Mouse (Mus musculus): ENCODE measurements around the gene Ly6g. TPM values are rescaled to one million over a fixed set of nuclear protein-coding genes. Genes with fewer than 3 reads are reported as not detected.
"Not testable (repeated sequence)": the region's sequence is repeated elsewhere in the genome, so short reads cannot be mapped to it uniquely, and the experiment has no call there.

Gene Ly6g
- polyA plus RNA-seq, 1 experiment from 2014 or later = not detected

DNA sequence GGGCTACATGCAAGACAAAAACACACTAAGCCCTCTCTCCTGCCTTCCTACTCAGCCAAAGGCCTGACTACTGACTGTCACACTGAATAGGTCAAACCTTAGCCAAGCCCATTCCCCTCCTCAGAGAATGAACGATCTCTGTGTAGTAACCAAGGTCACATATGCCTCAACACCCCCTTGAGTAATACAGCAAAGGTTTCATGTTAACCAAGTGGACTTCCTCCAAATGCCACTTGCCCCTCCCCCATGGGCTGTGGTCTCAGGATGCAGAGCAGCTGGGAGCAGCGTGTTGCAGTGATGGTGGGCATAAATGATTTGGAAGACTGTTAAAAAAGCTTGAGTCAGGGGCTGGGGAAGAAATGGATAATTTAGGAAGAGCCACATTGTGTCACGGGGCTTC, 17.3 kb upstream of the Ly6g start:
- not testable (repeated sequence) for H3K9ac ChIP-seq (ENCODE audit: low read depth, low read length); H3K36me3 ChIP-seq (ENCODE audit: control insufficient read depth, insufficient read depth, low read length); ATAC-seq; H3K4me3 ChIP-seq (ENCODE audit: low read depth, low read length); H3K27me3 ChIP-seq (ENCODE audit: control insufficient read depth, insufficient read depth, low read depth, low read length); H3K4me2 ChIP-seq (ENCODE audit: low read length); H3K9me3 ChIP-seq (replicated peaks; ENCODE audit: control insufficient read depth, low read length, poor library complexity, severe bottlenecking); H3K27ac ChIP-seq (ENCODE audit: low read length); H3K4me1 ChIP-seq (ENCODE audit: control insufficient read depth, insufficient read depth, low read length)
- 71% methylated on average over 3 of the region's 3 CpGs for WGBS

DNA sequence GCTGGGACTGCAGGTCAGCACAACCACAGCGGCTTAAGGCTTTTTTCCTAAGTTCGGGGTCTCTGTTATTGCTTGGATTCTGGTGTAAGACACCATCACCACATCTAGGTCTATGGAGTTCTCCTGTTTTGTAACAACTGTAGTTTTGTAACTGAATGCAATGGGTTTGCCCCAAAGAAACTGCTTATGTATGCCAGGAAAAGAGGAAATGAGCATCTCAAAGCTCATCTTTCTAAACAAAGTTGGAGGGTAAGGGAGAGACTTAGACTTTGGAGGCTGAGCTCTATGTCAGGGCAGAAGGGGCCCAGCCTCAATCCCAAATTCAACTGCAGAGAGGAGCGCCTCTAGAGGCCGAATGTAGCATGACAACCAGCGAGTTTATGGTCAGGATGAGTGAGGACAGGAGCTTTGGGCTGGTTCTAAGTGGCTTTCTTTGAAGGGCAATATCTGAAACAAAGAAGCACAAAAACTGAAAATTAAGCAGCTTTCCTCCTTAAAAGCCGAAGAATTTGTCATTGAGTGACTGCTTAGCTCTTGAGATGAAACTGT, 13.2 kb upstream of the Ly6g start:
- not testable (repeated sequence) for H3K4me1 ChIP-seq (ENCODE audit: control insufficient read depth, insufficient read depth, low read length); H3K9ac ChIP-seq (ENCODE audit: low read depth, low read length); H3K27ac ChIP-seq (ENCODE audit: low read length); H3K27me3 ChIP-seq (ENCODE audit: control insufficient read depth, insufficient read depth, low read depth, low read length); H3K9me3 ChIP-seq (replicated peaks; ENCODE audit: control insufficient read depth, low read length, poor library complexity, severe bottlenecking); ATAC-seq; H3K4me2 ChIP-seq (ENCODE audit: low read length); H3K36me3 ChIP-seq (ENCODE audit: control insufficient read depth, insufficient read depth, low read length); H3K4me3 ChIP-seq (ENCODE audit: low read depth, low read length)
- WGBS = 54% methylated on average over 6 of the region's 6 CpGs

DNA sequence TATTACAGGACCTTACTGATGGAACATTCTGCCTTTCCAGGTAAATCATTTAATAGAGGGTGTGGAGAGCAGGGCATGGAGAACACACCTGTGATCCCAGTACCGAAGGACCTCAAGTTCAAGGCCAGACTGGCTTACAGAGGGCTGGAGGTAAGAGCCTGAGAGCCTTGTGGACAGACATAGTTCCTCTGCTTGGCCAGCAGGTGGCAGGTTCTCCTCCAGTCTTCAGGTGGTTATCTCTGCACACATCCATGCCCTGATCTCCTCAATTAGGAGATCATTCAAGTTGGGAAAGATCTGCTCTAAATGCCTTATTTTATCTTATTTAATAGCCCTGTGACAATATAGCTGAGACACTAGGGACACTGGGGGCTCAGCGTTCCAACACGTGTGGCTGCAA, 11.3 kb upstream of the Ly6g start:
- no peaks in the 10 kb centered on the region for H3K9me3 ChIP-seq (replicated peaks; ENCODE audit: control insufficient read depth, low read length, poor library complexity, severe bottlenecking)
- no peak for ATAC-seq
- no peak overlapping the region for H3K4me3 ChIP-seq (ENCODE audit: low read depth, low read length)
- H3K4me2 ChIP-seq (ENCODE audit: low read length) = no peak overlapping the region
- no peaks in the 10 kb centered on the region for H3K4me1 ChIP-seq (ENCODE audit: control insufficient read depth, insufficient read depth, low read length)
- no peak overlapping the region for H3K27ac ChIP-seq (ENCODE audit: low read length)
- no peaks in the 10 kb centered on the region for H3K36me3 ChIP-seq (ENCODE audit: control insufficient read depth, insufficient read depth, low read length)
- WGBS = 77% methylated on average over 3 of the region's 3 CpGs
- no peaks in the 10 kb centered on the region for H3K27me3 ChIP-seq (ENCODE audit: control insufficient read depth, insufficient read depth, low read depth, low read length)
- no peak overlapping the region for H3K9ac ChIP-seq (ENCODE audit: low read depth, low read length)

DNA sequence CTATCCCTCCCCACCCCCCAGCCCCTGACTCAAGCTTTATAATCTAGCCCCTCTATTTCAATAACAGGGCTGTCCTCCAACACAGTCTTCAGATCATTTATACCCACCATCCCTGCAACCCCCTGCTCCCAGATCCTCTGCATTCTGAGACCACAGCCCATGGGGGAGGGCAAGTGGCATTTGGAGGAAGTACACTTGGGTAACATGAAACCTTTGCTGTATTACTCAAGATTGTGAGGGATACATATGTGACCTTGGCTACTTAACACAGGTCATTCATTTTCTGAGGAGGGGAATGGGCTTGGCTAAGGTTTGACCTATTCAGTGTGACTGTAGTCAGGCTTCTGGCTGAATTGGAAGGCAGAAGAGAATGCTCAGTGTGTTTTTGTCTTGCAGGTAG, 2.0 kb upstream of the Ly6g start:
- Histone ChIP-seq H3K27me3 (ENCODE audit: control insufficient read depth, insufficient read depth, low read depth, low read length) (no peaks in the 10 kb centered on the region), H3K36me3 (ENCODE audit: control insufficient read depth, insufficient read depth, low read length) (no peaks in the 10 kb centered on the region), H3K4me3 (ENCODE audit: low read depth, low read length) (no peak overlapping the region), H3K4me2 (ENCODE audit: low read length) (no peak overlapping the region), H3K4me1 (ENCODE audit: control insufficient read depth, insufficient read depth, low read length) (no peaks in the 10 kb centered on the region), H3K27ac (ENCODE audit: low read length) (no peak overlapping the region), H3K9ac (ENCODE audit: low read depth, low read length) (no peak overlapping the region), H3K9me3 (replicated peaks; ENCODE audit: control insufficient read depth, low read length, poor library complexity, severe bottlenecking) (no peaks in the 10 kb centered on the region)
- no peak for ATAC-seq

DNA sequence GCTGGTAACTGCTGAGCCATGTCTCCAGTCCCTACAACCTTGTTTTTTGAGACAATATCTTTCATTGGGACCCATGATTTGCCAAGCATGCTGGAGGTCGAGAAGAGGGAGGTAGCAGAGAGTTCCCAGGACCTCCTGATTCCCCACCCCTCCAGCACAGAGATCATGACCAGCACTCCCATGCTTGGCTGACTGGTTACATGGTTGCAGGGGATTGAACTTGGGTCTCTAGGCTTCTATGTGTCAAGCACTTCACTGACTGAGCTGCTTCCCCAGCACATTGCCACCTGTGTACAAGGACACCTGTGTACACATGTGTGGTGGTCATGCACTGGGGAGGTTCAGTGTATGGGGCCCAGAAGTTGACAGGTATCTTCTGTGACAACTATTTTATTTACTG, 2.6 kb downstream of the Ly6g start:
- Histone ChIP-seq H3K4me2 (ENCODE audit: low read length) (no peak overlapping the region), H3K4me1 (ENCODE audit: control insufficient read depth, insufficient read depth, low read length) (no peaks in the 10 kb centered on the region), H3K9me3 (replicated peaks; ENCODE audit: control insufficient read depth, low read length, poor library complexity, severe bottlenecking) (no peaks in the 10 kb centered on the region), H3K36me3 (ENCODE audit: control insufficient read depth, insufficient read depth, low read length) (no peaks in the 10 kb centered on the region), H3K27ac (ENCODE audit: low read length) (no peak overlapping the region), H3K27me3 (ENCODE audit: control insufficient read depth, insufficient read depth, low read depth, low read length) (no peaks in the 10 kb centered on the region), H3K4me3 (ENCODE audit: low read depth, low read length) (no peak overlapping the region), H3K9ac (ENCODE audit: low read depth, low read length) (no peak overlapping the region)
- WGBS = 46% methylated on average over 1 of the region's 1 CpGs
- ATAC-seq = no peak

DNA sequence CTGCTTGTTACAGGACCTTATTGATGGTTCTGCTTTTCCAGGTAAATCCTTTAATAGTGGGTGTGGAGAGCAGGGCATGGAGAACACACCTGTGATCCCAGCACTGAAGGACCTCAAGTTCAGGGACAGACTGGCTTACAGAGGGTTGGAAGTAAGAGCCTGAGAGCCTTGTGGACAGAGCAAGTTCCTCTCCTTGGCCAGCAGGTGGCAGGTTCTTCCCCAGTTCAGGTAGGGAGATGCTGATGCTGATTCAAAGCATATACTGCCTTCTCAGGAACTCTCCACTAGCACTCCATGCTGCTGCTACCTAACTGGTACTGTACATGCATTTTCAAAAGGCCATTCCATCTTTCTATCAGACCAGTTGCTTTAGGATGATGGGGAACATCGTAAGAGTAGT, 20.5 kb downstream of the Ly6g start:
- no peaks in the 10 kb centered on the region for H3K4me1 ChIP-seq (ENCODE audit: control insufficient read depth, insufficient read depth, low read length)
- H3K9ac ChIP-seq (ENCODE audit: low read depth, low read length) = no peak overlapping the region
- H3K4me3 ChIP-seq (ENCODE audit: low read depth, low read length) = no peak overlapping the region
- ATAC-seq = no peak
- no peak overlapping the region for H3K4me2 ChIP-seq (ENCODE audit: low read length)
- no peaks in the 10 kb centered on the region for H3K27me3 ChIP-seq (ENCODE audit: control insufficient read depth, insufficient read depth, low read depth, low read length)
- no peak overlapping the region for H3K27ac ChIP-seq (ENCODE audit: low read length)
- no peaks in the 10 kb centered on the region for H3K9me3 ChIP-seq (replicated peaks; ENCODE audit: control insufficient read depth, low read length, poor library complexity, severe bottlenecking)
- H3K36me3 ChIP-seq (ENCODE audit: control insufficient read depth, insufficient read depth, low read length) = no peaks in the 10 kb centered on the region
- WGBS = 72% methylated on average over 1 of the region's 1 CpGs

DNA sequence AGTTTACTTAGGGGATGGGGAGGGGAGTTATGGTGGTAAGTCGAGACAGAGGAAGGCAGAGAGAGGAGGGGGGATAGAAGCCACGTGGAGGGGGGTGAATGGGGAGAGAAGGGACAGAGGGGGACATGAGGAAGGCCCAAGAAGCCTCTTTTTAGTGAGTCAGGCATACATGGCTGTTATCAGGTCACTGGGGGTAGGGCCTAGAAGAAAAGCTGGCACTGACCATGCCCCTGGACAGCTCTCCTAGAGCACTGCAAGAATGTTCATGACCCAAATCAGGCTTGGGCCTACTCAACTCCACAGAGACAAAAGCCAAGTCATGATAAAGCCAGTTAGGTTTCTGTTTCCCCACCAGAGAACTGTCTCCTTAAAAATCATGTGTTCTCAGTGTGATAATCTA, 31.3 kb downstream of the Ly6g start:
- 23% methylated on average over 2 of the region's 2 CpGs for WGBS

DNA sequence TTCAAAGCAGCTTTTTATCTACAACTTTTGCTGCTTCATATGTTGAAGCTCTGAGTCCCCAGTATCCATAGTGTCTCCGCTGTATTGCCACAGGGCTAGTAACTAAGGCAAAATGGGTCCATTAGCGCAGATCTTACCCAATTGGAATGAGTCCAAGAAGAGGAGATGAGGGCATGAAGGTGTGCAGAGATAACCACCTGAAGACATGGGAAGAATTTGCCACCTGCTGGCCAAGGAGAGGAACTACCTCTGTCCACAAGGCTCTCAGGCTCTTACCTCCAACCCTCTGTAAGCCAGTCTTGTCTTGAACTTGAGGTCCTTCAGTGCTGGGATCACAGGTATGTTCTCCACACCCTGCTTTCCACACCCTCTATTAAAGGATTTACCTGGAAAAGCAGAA, 34.1 kb downstream of the Ly6g start:
- H3K9ac ChIP-seq (ENCODE audit: low read depth, low read length) = no peak overlapping the region
- no peak overlapping the region for H3K4me2 ChIP-seq (ENCODE audit: low read length)
- no peaks in the 10 kb centered on the region for H3K9me3 ChIP-seq (replicated peaks; ENCODE audit: control insufficient read depth, low read length, poor library complexity, severe bottlenecking)
- no peak overlapping the region for H3K4me3 ChIP-seq (ENCODE audit: low read depth, low read length)
- no peaks in the 10 kb centered on the region for H3K27me3 ChIP-seq (ENCODE audit: control insufficient read depth, insufficient read depth, low read depth, low read length)
- H3K4me1 ChIP-seq (ENCODE audit: control insufficient read depth, insufficient read depth, low read length) = no peaks in the 10 kb centered on the region
- 74% methylated on average over 2 of the region's 2 CpGs for WGBS
- H3K27ac ChIP-seq (ENCODE audit: low read length) = no peak overlapping the region
- no peak for ATAC-seq
- no peaks in the 10 kb centered on the region for H3K36me3 ChIP-seq (ENCODE audit: control insufficient read depth, insufficient read depth, low read length)

More for the DNA sequence above, 31.3 kb downstream of the Ly6g start:
- no peak overlapping the region for H3K4me2 ChIP-seq (ENCODE audit: low read length)
- no peak overlapping the region for H3K4me3 ChIP-seq (ENCODE audit: low read depth, low read length)
- H3K36me3 ChIP-seq (ENCODE audit: control insufficient read depth, insufficient read depth, low read length) = no peaks in the 10 kb centered on the region
- no peak overlapping the region for H3K27ac ChIP-seq (ENCODE audit: low read length)
- H3K27me3 ChIP-seq (ENCODE audit: control insufficient read depth, insufficient read depth, low read depth, low read length) = no peaks in the 10 kb centered on the region
- H3K9me3 ChIP-seq (replicated peaks; ENCODE audit: control insufficient read depth, low read length, poor library complexity, severe bottlenecking) = no peaks in the 10 kb centered on the region
- H3K4me1 ChIP-seq (ENCODE audit: control insufficient read depth, insufficient read depth, low read length) = no peaks in the 10 kb centered on the region
- no peak overlapping the region for H3K9ac ChIP-seq (ENCODE audit: low read depth, low read length)
- ATAC-seq = no peak

DNA sequence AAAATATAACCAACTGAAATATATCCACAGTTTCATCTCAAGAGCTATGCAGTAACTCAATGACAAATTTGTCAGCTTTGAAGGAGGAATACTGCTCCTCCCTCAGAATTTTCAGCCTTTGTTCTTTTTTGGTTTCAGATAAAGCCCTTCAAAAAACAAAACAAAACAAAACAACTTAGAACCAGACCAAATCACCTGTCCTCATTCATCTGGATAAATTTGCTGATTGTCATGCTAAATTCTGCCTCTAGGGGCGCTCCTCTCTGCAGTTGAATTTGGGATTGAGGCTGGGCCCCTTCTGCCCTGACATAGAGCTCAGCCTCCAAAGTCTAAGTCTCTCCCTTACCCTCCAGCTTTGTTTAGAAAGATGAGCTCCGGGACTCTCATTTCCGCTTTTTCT, 35.5 kb downstream of the Ly6g start:
- H3K4me2 ChIP-seq (ENCODE audit: low read length); H3K27ac ChIP-seq (ENCODE audit: low read length); H3K4me3 ChIP-seq (ENCODE audit: low read depth, low read length); H3K9me3 ChIP-seq (replicated peaks; ENCODE audit: control insufficient read depth, low read length, poor library complexity, severe bottlenecking); H3K27me3 ChIP-seq (ENCODE audit: control insufficient read depth, insufficient read depth, low read depth, low read length); ATAC-seq; H3K36me3 ChIP-seq (ENCODE audit: control insufficient read depth, insufficient read depth, low read length); H3K9ac ChIP-seq (ENCODE audit: low read depth, low read length); H3K4me1 ChIP-seq (ENCODE audit: control insufficient read depth, insufficient read depth, low read length): not testable (repeated sequence)
- WGBS = 0% methylated on average over 1 of the region's 3 CpGs
